Mouse (Mus musculus): ENCODE data around the gene Samsn1. TPM values are rescaled to one million over a fixed set of nuclear protein-coding genes. Genes with fewer than 3 reads are reported as not detected.

The Samsn1 gene
- polyA plus RNA-seq, 1 experiment from 2014 or later, result 0.96 TPM

GRCm38 (mm10) chr16:75990173-75990572, 31.9 kb downstream of the Samsn1 start:
- Histone ChIP-seq H3K36me3 (no peaks in the 10 kb centered on the region), H3K4me1 (peaks cover 13% of the 10 kb centered on the region), H3K9me3 (replicated peaks) (no peaks in the 10 kb centered on the region), H3K27me3 (ENCODE audit: low read depth, poor library complexity, severe bottlenecking) (no peaks in the 10 kb centered on the region), H3K4me3 (no peak overlapping the region), H3K27ac (no peak overlapping the region)
- WGBS, result 59% methylated on average over 1 of the region's 1 CpGs
- DNase-seq (ENCODE audit: low spot score), result no peak

GRCm38 (mm10) chr16:75983831-75984230, 38.2 kb downstream of the Samsn1 start:
- H3K27me3 ChIP-seq (ENCODE audit: low read depth, poor library complexity, severe bottlenecking), result no peaks in the 10 kb centered on the region
- no peaks in the 10 kb centered on the region for H3K36me3 ChIP-seq
- no peak overlapping the region for H3K4me3 ChIP-seq
- 97% methylated on average over 1 of the region's 1 CpGs for WGBS
- no peak for DNase-seq (ENCODE audit: low spot score)
- H3K27ac ChIP-seq, result no peak overlapping the region
- peaks cover 13% of the 10 kb centered on the region for H3K4me1 ChIP-seq
- no peaks in the 10 kb centered on the region for H3K9me3 ChIP-seq (replicated peaks)

- H3K4me1 ChIP-seq, result no peaks in the 10 kb centered on the region
- no peak overlapping the region for H3K4me3 ChIP-seq
- no peak overlapping the region for H3K27ac ChIP-seq
- no peaks in the 10 kb centered on the region for H3K9me3 ChIP-seq (replicated peaks)
- no peaks in the 10 kb centered on the region for H3K36me3 ChIP-seq
- H3K27me3 ChIP-seq (ENCODE audit: low read depth, poor library complexity, severe bottlenecking), result no peaks in the 10 kb centered on the region
- DNase-seq (ENCODE audit: low spot score), result no peak
Measured at GRCm38 (mm10) chr16:75979381-75979780, 42.7 kb downstream of the Samsn1 start.

GRCm38 (mm10) chr16:75977798-75978197, 44.3 kb downstream of the Samsn1 start:
- Histone ChIP-seq H3K36me3 (no peaks in the 10 kb centered on the region), H3K4me3 (no peak overlapping the region), H3K27me3 (ENCODE audit: low read depth, poor library complexity, severe bottlenecking) (no peaks in the 10 kb centered on the region), H3K4me1 (no peaks in the 10 kb centered on the region), H3K9me3 (replicated peaks) (no peaks in the 10 kb centered on the region), H3K27ac (no peak overlapping the region)
- 87% methylated on average over 5 of the region's 5 CpGs for WGBS
- no peak for DNase-seq (ENCODE audit: low spot score)

GRCm38 (mm10) chr16:75975682-75976332, 46.3 kb downstream of the Samsn1 start:
- H3K27ac ChIP-seq, result no peak overlapping the region
- no peak overlapping the region for H3K4me3 ChIP-seq
- no peaks in the 10 kb centered on the region for H3K9me3 ChIP-seq (replicated peaks)
- no peak for DNase-seq (ENCODE audit: low spot score)
- no peaks in the 10 kb centered on the region for H3K36me3 ChIP-seq
- no peaks in the 10 kb centered on the region for H3K4me1 ChIP-seq
- no peaks in the 10 kb centered on the region for H3K27me3 ChIP-seq (ENCODE audit: low read depth, poor library complexity, severe bottlenecking)
- 53% methylated on average over 11 of the region's 11 CpGs for WGBS

GRCm38 (mm10) chr16:75970266-75970998, 51.6 kb downstream of the Samsn1 start:
- Histone ChIP-seq H3K27me3 (ENCODE audit: low read depth, poor library complexity, severe bottlenecking) (no peaks in the 10 kb centered on the region), H3K27ac (no peak overlapping the region), H3K9me3 (replicated peaks) (no peaks in the 10 kb centered on the region), H3K4me3 (no peak overlapping the region), H3K36me3 (no peaks in the 10 kb centered on the region), H3K4me1 (no peaks in the 10 kb centered on the region)
- DNase-seq (ENCODE audit: low spot score), result no peak
- 90% methylated on average over 6 of the region's 6 CpGs for WGBS

GRCm38 (mm10) chr16:75962021-75962420, 60.1 kb downstream of the Samsn1 start:
- DNase-seq (ENCODE audit: low spot score), result no peak
- WGBS, result 86% methylated on average over 8 of the region's 8 CpGs
- no peaks in the 10 kb centered on the region for H3K27me3 ChIP-seq (ENCODE audit: low read depth, poor library complexity, severe bottlenecking)
- H3K4me3 ChIP-seq, result no peak overlapping the region
- H3K27ac ChIP-seq, result no peak overlapping the region
- no peaks in the 10 kb centered on the region for H3K9me3 ChIP-seq (replicated peaks)
- no peaks in the 10 kb centered on the region for H3K36me3 ChIP-seq
- H3K4me1 ChIP-seq, result no peaks in the 10 kb centered on the region

- WGBS, result 61% methylated on average over 5 of the region's 5 CpGs
- H3K4me1 ChIP-seq, result no peaks in the 10 kb centered on the region
Measured at GRCm38 (mm10) chr16:75961487-75961886, 60.6 kb downstream of the Samsn1 start.

GRCm38 (mm10) chr16:75961036-75961435, 61.0 kb downstream of the Samsn1 start:
- no peaks in the 10 kb centered on the region for H3K27me3 ChIP-seq (ENCODE audit: low read depth, poor library complexity, severe bottlenecking)
- no peaks in the 10 kb centered on the region for H3K9me3 ChIP-seq (replicated peaks)
- H3K27ac ChIP-seq, result no peak overlapping the region
- DNase-seq (ENCODE audit: low spot score), result no peak
- H3K4me3 ChIP-seq, result no peak overlapping the region
- whole genome bisulfite sequencing, result 93% methylated on average over 7 of the region's 7 CpGs
- no peaks in the 10 kb centered on the region for H3K36me3 ChIP-seq
- H3K4me1 ChIP-seq, result no peaks in the 10 kb centered on the region

More at GRCm38 (mm10) chr16:75961487-75961886, 60.6 kb downstream of the Samsn1 start:
- no peak overlapping the region for H3K4me3 ChIP-seq
- no peak for DNase-seq (ENCODE audit: low spot score)
- H3K27me3 ChIP-seq (ENCODE audit: low read depth, poor library complexity, severe bottlenecking), result no peaks in the 10 kb centered on the region
- no peak overlapping the region for H3K27ac ChIP-seq
- H3K9me3 ChIP-seq (replicated peaks), result no peaks in the 10 kb centered on the region
- H3K36me3 ChIP-seq, result no peaks in the 10 kb centered on the region

GRCm38 (mm10) chr16:75933357-75933756, 88.7 kb downstream of the Samsn1 start:
- Histone ChIP-seq H3K27ac (no peak overlapping the region), H3K27me3 (ENCODE audit: low read depth, poor library complexity, severe bottlenecking) (no peaks in the 10 kb centered on the region), H3K36me3 (no peaks in the 10 kb centered on the region), H3K9me3 (replicated peaks) (no peaks in the 10 kb centered on the region), H3K4me3 (no peak overlapping the region), H3K4me1 (0 out of 2 replicates have a peak, but pooled peaks cover 3% of the 10 kb centered on the region)
- no peak for DNase-seq (ENCODE audit: low spot score)

GRCm38 (mm10) chr16:75930222-75930553, 91.9 kb downstream of the Samsn1 start:
- WGBS, result 83% methylated on average over 4 of the region's 4 CpGs
- no peak overlapping the region for H3K27ac ChIP-seq
- no peaks in the 10 kb centered on the region for H3K9me3 ChIP-seq (replicated peaks)
- no peak for DNase-seq (ENCODE audit: low spot score)
- no peaks in the 10 kb centered on the region for H3K36me3 ChIP-seq
- 0 out of 2 replicates have a peak, but pooled peaks cover 3% of the 10 kb centered on the region for H3K4me1 ChIP-seq
- no peak overlapping the region for H3K4me3 ChIP-seq
- H3K27me3 ChIP-seq (ENCODE audit: low read depth, poor library complexity, severe bottlenecking), result no peaks in the 10 kb centered on the region

GRCm38 (mm10) chr16:75929536-75930221, 92.4 kb downstream of the Samsn1 start:
- Histone ChIP-seq H3K4me3 (no peak overlapping the region), H3K36me3 (no peaks in the 10 kb centered on the region), H3K4me1 (0 out of 2 replicates have a peak, but pooled peaks cover 3% of the 10 kb centered on the region), H3K9me3 (replicated peaks) (no peaks in the 10 kb centered on the region), H3K27me3 (ENCODE audit: low read depth, poor library complexity, severe bottlenecking) (no peaks in the 10 kb centered on the region), H3K27ac (no peak overlapping the region)
- WGBS, result 78% methylated on average over 11 of the region's 11 CpGs
- no peak for DNase-seq (ENCODE audit: low spot score)

GRCm38 (mm10) chr16:75926511-75926910, 95.6 kb downstream of the Samsn1 start:
- Histone ChIP-seq H3K36me3 (no peaks in the 10 kb centered on the region), H3K4me1 (0 out of 2 replicates have a peak, but pooled peaks cover 3% of the 10 kb centered on the region), H3K9me3 (replicated peaks) (no peaks in the 10 kb centered on the region), H3K27ac (no peak overlapping the region), H3K27me3 (ENCODE audit: low read depth, poor library complexity, severe bottlenecking) (no peaks in the 10 kb centered on the region), H3K4me3 (no peak overlapping the region)
- no peak for DNase-seq (ENCODE audit: low spot score)
- WGBS, result 89% methylated on average over 2 of the region's 2 CpGs

All from limb, embryonic 10.5 days (tissue).